Mouse (Mus musculus): ENCODE measurements at regions not wholly inside any gene's neighbourhood (a gene's known extent, or its start where the extent isn't known, plus 50 kb on each side); places are given as distances from the start of the nearest gene placed in this dataset.

GRCm38 (mm10) chr6:140169836-140170235 is 128.6 kb upstream of the Plcz1 start:
- no peaks in the 10 kb centered on the region for H3K27me3 ChIP-seq
- H3K9ac ChIP-seq: no peak overlapping the region
- no peak for ATAC-seq (ENCODE audit: insufficient number of reproducible peaks, low FRiP score, low TSS enrichment, low read depth)
- 92% methylated on average over 3 of the region's 3 CpGs for WGBS
- H3K27ac ChIP-seq (replicated peaks): no peak overlapping the region
- no peak overlapping the region for H3K4me2 ChIP-seq (replicated peaks)
- H3K4me3 ChIP-seq (replicated peaks): no peak overlapping the region
- no peaks in the 10 kb centered on the region for H3K9me3 ChIP-seq (replicated peaks)
- H3K4me1 ChIP-seq: no peaks in the 10 kb centered on the region
- H3K36me3 ChIP-seq: no peaks in the 10 kb centered on the region

- WGBS: 76% methylated on average over 4 of the region's 4 CpGs
- H3K9ac ChIP-seq: no peak overlapping the region
- ATAC-seq (ENCODE audit: insufficient number of reproducible peaks, low FRiP score, low TSS enrichment, low read depth): no peak
- no peak overlapping the region for H3K27ac ChIP-seq (replicated peaks)
- no peaks in the 10 kb centered on the region for H3K9me3 ChIP-seq (replicated peaks)
- H3K27me3 ChIP-seq: no peaks in the 10 kb centered on the region
- H3K4me2 ChIP-seq (replicated peaks): no peak overlapping the region
- no peaks in the 10 kb centered on the region for H3K36me3 ChIP-seq
- H3K4me3 ChIP-seq (replicated peaks): no peak overlapping the region
- H3K4me1 ChIP-seq: 0 out of 2 replicates have a peak, but pooled peaks cover 3% of the 10 kb centered on the region
Observed at GRCm38 (mm10) chr6:140167182-140167581, 125.9 kb upstream of the Plcz1 start.

- Histone ChIP-seq H3K4me2 (replicated peaks) (no peak overlapping the region), H3K36me3 (no peaks in the 10 kb centered on the region), H3K4me1 (peaks cover 6% of the 10 kb centered on the region; the same call in 1 of the 2 replicates), H3K4me3 (replicated peaks) (no peak overlapping the region), H3K27me3 (no peaks in the 10 kb centered on the region), H3K9me3 (replicated peaks) (no peaks in the 10 kb centered on the region), H3K27ac (replicated peaks) (no peak overlapping the region), H3K9ac (no peak overlapping the region)
- ATAC-seq (ENCODE audit: insufficient number of reproducible peaks, low FRiP score, low TSS enrichment, low read depth): no peak
- WGBS: 74% methylated on average over 5 of the region's 5 CpGs
Observed at GRCm38 (mm10) chr6:140162729-140163128, 121.5 kb upstream of the Plcz1 start.

DNA sequence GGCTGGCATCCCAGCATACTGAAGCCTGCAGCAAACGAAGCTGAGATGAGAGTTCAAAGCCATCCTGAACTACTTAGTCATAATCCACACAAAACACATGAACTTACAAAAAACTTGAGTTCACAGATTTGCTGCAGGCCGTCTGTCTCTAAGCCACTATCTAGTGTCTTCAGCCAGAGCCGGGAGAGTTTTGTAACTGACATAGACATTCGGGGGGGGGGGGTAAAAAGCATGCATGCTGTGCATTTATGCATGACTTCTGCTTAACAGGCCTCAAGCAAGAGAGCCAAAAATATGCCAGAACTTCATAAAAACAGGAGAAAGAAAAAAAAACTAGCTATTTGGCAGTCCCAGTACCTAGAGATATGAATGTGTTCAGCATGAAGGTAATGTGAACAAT is 120.2 kb upstream of the Plcz1 start:
- no peaks in the 10 kb centered on the region for H3K36me3 ChIP-seq
- H3K9ac ChIP-seq: no peak overlapping the region
- no peak for ATAC-seq (ENCODE audit: insufficient number of reproducible peaks, low FRiP score, low TSS enrichment, low read depth)
- H3K4me3 ChIP-seq (replicated peaks): no peak overlapping the region
- no peaks in the 10 kb centered on the region for H3K9me3 ChIP-seq (replicated peaks)
- H3K27me3 ChIP-seq: no peaks in the 10 kb centered on the region
- H3K4me1 ChIP-seq: peaks cover 6% of the 10 kb centered on the region; the same call in 1 of the 2 replicates
- 35% methylated on average over 4 of the region's 4 CpGs for WGBS
- peak overlapping the region; percentile 35 for H3K27ac ChIP-seq (replicated peaks)
- H3K4me2 ChIP-seq (replicated peaks): no peak overlapping the region

- H3K4me2 ChIP-seq (replicated peaks): no peak overlapping the region
- no peaks in the 10 kb centered on the region for H3K36me3 ChIP-seq
- H3K9me3 ChIP-seq (replicated peaks): no peaks in the 10 kb centered on the region
- peak overlapping the region; percentile 35; the same call in 1 of the 2 replicates for H3K27ac ChIP-seq (replicated peaks)
- no peak for ATAC-seq (ENCODE audit: insufficient number of reproducible peaks, low FRiP score, low TSS enrichment, low read depth)
- H3K27me3 ChIP-seq: no peaks in the 10 kb centered on the region
- H3K4me1 ChIP-seq: peaks cover 6% of the 10 kb centered on the region; the same call in 1 of the 2 replicates
- 48% methylated on average over 13 of the region's 13 CpGs for WGBS
- H3K4me3 ChIP-seq (replicated peaks): no peak overlapping the region
- H3K9ac ChIP-seq: no peak overlapping the region
Observed at GRCm38 (mm10) chr6:140160946-140161345, 119.7 kb upstream of the Plcz1 start.

- peaks cover 6% of the 10 kb centered on the region; the same call in 1 of the 2 replicates for H3K4me1 ChIP-seq
- H3K9ac ChIP-seq: no peak overlapping the region
- H3K27ac ChIP-seq (replicated peaks): no peak overlapping the region
- WGBS: 73% methylated on average over 13 of the region's 13 CpGs
- H3K4me3 ChIP-seq (replicated peaks): no peak overlapping the region
- no peaks in the 10 kb centered on the region for H3K36me3 ChIP-seq
- no peak overlapping the region for H3K4me2 ChIP-seq (replicated peaks)
- H3K27me3 ChIP-seq: no peaks in the 10 kb centered on the region
- no peak for ATAC-seq (ENCODE audit: insufficient number of reproducible peaks, low FRiP score, low TSS enrichment, low read depth)
- H3K9me3 ChIP-seq (replicated peaks): no peaks in the 10 kb centered on the region
Observed at GRCm38 (mm10) chr6:140158986-140159385, 117.7 kb upstream of the Plcz1 start.

DNA sequence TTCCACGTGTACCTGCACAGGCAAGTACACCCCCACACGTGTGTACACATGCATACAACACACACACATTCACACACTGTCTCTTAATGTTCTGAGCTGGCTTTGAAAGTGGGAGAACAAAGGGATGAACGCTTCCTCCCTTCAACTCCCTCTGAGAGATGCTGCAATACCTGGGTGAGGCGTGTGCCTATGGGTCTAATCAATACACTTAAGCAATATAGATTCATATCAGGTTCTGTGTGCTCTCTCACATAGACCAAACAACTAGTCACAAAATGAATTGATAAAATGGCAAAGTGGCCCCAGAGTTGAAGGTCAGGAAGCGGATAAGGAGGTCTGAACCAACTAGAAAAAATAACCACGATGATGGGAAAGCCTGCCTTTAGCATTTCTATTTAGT is 116.1 kb upstream of the Plcz1 start:
- no peaks in the 10 kb centered on the region for H3K9me3 ChIP-seq (replicated peaks)
- H3K27me3 ChIP-seq: no peaks in the 10 kb centered on the region
- no peak for ATAC-seq (ENCODE audit: insufficient number of reproducible peaks, low FRiP score, low TSS enrichment, low read depth)
- H3K9ac ChIP-seq: no peak overlapping the region
- H3K4me1 ChIP-seq: peaks cover 4% of the 10 kb centered on the region; the same call in 1 of the 2 replicates
- H3K4me3 ChIP-seq (replicated peaks): no peak overlapping the region
- no peak overlapping the region for H3K27ac ChIP-seq (replicated peaks)
- no peaks in the 10 kb centered on the region for H3K36me3 ChIP-seq
- no peak overlapping the region for H3K4me2 ChIP-seq (replicated peaks)
- 82% methylated on average over 6 of the region's 6 CpGs for WGBS

- H3K4me3 ChIP-seq (replicated peaks): no peak overlapping the region
- no peaks in the 10 kb centered on the region for H3K9me3 ChIP-seq (replicated peaks)
- H3K4me2 ChIP-seq (replicated peaks): no peak overlapping the region
- no peak overlapping the region for H3K9ac ChIP-seq
- no peak overlapping the region for H3K27ac ChIP-seq (replicated peaks)
- WGBS: 53% methylated on average over 10 of the region's 10 CpGs
- H3K36me3 ChIP-seq: no peaks in the 10 kb centered on the region
- no peaks in the 10 kb centered on the region for H3K27me3 ChIP-seq
- ATAC-seq (ENCODE audit: insufficient number of reproducible peaks, low FRiP score, low TSS enrichment, low read depth): no peak
- H3K4me1 ChIP-seq: peaks cover 7% of the 10 kb centered on the region
Observed at GRCm38 (mm10) chr6:140152418-140153176, 111.3 kb upstream of the Plcz1 start.

DNA sequence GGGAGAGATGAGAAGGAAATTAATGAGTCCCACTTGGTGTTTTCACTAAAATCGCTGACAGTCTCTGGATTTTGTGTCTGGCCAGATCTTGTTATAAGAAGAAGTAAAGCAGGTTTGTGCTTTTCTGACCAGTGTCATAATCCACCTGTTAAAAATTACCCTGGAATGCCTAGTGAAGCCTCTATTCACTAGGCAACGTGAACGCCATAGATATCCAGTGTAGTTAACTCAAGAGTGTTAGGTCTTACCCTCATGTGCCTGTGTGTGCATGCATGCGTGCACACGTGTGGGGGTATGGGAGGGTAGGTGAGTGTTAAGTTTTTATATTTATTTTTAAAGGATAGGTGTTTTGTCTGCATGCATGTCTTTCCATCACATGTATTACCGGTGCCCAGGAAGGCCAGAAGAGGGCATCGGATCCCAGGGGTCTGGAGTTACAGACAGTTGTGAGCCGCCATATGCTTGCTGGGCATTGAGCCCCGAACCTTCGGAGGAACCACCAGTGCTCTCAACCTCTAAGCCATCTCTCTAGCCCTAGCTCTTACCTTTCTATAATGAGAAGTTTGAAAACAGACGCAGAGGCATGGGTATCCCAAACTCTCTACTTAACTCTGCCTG is 107.5 kb upstream of the Plcz1 start:
- Histone ChIP-seq H3K27ac (replicated peaks) (no peak overlapping the region), H3K4me3 (replicated peaks) (no peak overlapping the region), H3K4me1 (peaks cover 7% of the 10 kb centered on the region), H3K27me3 (no peaks in the 10 kb centered on the region), H3K9me3 (replicated peaks) (no peaks in the 10 kb centered on the region), H3K9ac (no peak overlapping the region), H3K4me2 (replicated peaks) (no peak overlapping the region), H3K36me3 (no peaks in the 10 kb centered on the region)
- 79% methylated on average over 11 of the region's 11 CpGs for WGBS
- no peak for ATAC-seq (ENCODE audit: insufficient number of reproducible peaks, low FRiP score, low TSS enrichment, low read depth)

DNA sequence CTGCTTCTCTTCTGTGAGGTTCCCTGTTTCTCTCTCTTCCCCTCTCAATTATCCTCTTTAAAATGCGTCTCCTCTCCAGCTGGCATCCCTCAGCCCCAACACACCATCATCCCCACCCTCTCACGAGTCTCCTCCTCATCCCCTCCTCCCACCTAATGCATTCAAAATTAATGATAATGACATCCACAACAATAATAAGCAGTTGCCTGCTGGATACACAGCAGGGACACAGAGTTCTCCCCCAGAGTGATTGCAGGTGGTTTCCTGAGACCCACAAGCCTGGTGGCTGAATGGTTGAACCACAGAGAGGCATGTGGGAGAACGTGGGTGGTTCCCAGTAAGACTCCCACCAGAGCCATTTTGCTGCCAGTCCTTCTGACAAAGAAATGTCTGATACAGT is 106.9 kb upstream of the Plcz1 start:
- Histone ChIP-seq H3K4me2 (replicated peaks) (no peak overlapping the region), H3K4me1 (peaks cover 7% of the 10 kb centered on the region), H3K27me3 (no peaks in the 10 kb centered on the region), H3K9me3 (replicated peaks) (no peaks in the 10 kb centered on the region), H3K36me3 (no peaks in the 10 kb centered on the region), H3K4me3 (replicated peaks) (no peak overlapping the region), H3K9ac (no peak overlapping the region), H3K27ac (replicated peaks) (no peak overlapping the region)
- 29% methylated on average over 3 of the region's 3 CpGs for WGBS
- ATAC-seq (ENCODE audit: insufficient number of reproducible peaks, low FRiP score, low TSS enrichment, low read depth): no peak

GRCm38 (mm10) chr6:140147711-140148110 is 106.5 kb upstream of the Plcz1 start:
- Histone ChIP-seq H3K27ac (replicated peaks) (no peak overlapping the region), H3K4me1 (peaks cover 7% of the 10 kb centered on the region), H3K9ac (no peak overlapping the region), H3K9me3 (replicated peaks) (no peaks in the 10 kb centered on the region), H3K27me3 (no peaks in the 10 kb centered on the region), H3K4me3 (replicated peaks) (no peak overlapping the region), H3K36me3 (no peaks in the 10 kb centered on the region), H3K4me2 (replicated peaks) (no peak overlapping the region)
- no peak for ATAC-seq (ENCODE audit: insufficient number of reproducible peaks, low FRiP score, low TSS enrichment, low read depth)
- 33% methylated on average over 6 of the region's 6 CpGs for WGBS

DNA sequence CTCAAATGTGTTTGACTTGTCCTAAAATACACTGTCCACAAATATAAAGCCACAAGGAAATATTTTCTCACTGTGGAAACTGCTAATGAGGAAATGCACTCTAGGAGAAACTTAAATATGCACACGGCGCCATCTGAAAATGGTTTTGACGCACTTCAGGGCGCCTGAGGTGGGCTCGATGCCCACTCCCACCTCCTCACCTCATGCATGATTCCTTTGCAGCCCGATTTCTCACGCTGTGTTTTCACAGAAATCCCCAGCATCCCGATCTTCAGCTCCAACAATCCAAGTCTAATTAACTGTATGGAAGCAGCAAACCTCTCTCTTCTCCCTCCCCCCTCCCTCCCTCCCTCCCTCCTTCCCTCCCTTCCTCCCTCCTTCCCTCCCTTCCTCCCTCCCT is 92.5 kb upstream of the Plcz1 start:
- no peak for ATAC-seq (ENCODE audit: insufficient number of reproducible peaks, low FRiP score, low TSS enrichment, low read depth)
- no peaks in the 10 kb centered on the region for H3K27me3 ChIP-seq
- H3K4me2 ChIP-seq (replicated peaks): no peak overlapping the region
- H3K4me3 ChIP-seq (replicated peaks): no peak overlapping the region
- H3K27ac ChIP-seq (replicated peaks): no peak overlapping the region
- H3K9ac ChIP-seq: no peak overlapping the region
- H3K9me3 ChIP-seq (replicated peaks): no peaks in the 10 kb centered on the region
- H3K36me3 ChIP-seq: no peaks in the 10 kb centered on the region
- H3K4me1 ChIP-seq: no peaks in the 10 kb centered on the region
- WGBS: 55% methylated on average over 8 of the region's 8 CpGs
